Mouse (Mus musculus) brain, embryonic 18.5 days (tissue): Measurements from ENCODE around the gene Tdgf1.

Source experiments
- DNase-seq: peaks from one replicate; pipeline ENCODE4 v3.0.0-alpha.2; 2012; ENCODE audit warnings: low read depth, low spot score

Gene Tdgf1

GRCm38 (mm10) chr9:110945926-110946325 is at the start of gene Tdgf1:
Gene Tdgf1 (minus strand): TSS chr9:110946158.
- DNase-seq = no peak

DNA sequence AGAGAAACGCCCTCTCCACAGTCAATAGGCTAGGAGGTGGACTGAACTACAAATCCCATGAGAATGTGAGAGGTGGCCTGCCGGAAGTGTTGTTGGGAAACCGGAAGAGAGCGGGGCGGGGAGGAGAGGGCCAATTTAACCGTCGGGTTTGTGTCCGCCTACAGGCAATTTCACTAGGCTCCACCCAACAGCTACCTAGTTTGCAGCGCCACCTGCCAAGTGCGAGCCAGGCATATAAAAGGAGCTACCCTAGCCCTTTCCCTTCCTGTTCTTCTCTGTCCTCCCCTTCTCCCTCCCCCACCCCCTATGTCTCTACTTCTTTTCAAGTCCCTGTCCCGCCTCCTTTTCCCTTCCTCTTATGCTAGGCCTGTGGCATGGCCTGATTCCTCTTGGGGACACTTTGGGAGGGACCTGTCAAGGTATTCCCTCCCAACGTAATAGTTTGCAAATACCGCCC is 48.8 kb upstream of the Tdgf1 start:
- peak; percentile 67 for DNase-seq

- DNase-seq = no peak
Measured at GRCm38 (mm10) chr9:110993281-110993709, 47.3 kb upstream of the Tdgf1 start.

DNA sequence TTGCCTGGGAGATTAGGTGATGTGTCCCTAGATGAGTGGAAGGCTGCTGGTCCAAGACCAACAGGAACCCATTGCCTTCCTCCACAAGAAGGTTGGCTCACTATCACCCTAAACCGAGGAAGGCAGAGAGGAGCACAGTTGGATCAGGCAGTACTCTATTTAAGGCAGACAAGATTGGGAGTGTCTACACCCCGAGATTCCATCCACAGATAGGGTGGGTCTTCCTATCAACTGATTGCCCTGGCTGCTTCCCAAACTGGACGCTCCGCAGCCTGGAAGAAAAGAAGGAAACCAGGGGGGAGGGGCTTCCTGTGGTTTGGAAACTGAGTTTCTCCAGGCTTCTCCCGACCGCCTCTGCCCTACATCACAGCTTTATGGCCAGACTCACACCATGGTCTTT is 44.2 kb upstream of the Tdgf1 start, which contains the start of gene Rtp3:
Gene Rtp3, minus strand, starts transcription at position 380 of the 400 bp plus-strand sequence.
- DNase-seq = no peak

GRCm38 (mm10) chr9:110989543-110989942 is 43.6 kb upstream of the Tdgf1 start:
- DNase-seq = no peak

DNA sequence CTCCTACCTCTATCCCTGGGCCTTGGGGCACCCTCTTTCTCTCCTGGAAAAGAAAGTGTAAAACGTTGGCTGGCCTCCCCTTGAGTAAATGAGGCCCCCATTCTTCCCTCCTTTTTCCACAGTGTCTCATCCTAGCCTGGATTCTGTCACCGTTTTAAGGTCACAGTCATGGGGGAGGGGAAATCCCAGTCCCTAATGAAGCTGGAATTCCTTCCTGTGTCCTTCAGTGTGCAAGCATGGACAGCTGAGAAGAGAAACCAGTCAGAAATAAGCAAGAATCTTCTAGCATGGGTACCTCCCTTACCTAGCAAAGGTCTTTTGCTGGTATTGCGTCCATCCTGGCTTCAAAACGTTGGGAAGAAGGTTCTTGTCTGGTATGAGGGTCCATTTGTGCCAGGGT is 43.2 kb upstream of the Tdgf1 start:
- DNase-seq = no peak

DNA sequence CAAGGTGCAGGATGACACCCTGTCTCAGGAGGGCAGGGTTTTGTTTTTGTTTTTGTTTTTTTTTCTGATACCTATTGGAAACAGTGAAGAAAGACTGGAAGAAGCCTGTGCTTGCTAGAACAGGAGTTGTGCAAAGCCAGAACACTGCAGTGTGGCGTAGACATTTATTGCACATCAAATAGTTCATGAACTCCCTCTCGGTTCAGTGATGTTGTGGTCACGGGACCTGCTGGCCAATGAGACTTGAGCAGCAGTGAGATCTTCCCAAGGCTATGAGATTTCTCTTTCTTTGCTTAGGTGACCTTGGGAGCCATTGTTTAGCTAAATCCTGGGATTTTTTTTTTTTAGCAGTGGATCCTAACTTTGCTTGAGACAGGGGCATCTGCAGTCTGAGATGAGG is 42.1 kb upstream of the Tdgf1 start:
- no peak for DNase-seq

- DNase-seq = no peak
Measured at GRCm38 (mm10) chr9:110987331-110987730, 41.4 kb upstream of the Tdgf1 start.

DNA sequence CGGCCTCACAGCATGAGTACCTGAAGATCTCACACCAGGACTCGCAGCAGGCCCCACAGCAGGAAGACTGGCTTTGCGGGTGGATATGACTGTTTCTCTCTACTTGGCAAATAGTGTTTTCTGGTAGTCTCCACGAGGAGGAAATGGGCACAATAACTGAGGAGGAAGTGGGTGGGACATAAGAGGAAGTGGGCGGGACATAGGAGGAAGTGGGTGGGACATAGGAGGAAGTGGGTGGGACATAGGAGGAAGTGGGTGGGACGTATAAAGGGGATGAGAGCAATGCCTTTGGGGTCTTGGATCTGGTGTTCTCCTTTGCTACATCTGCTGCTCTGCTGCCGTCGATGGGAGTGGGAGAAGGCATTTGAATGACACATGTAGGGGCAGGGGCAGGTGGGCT is 40.0 kb upstream of the Tdgf1 start:
- no peak for DNase-seq

DNA sequence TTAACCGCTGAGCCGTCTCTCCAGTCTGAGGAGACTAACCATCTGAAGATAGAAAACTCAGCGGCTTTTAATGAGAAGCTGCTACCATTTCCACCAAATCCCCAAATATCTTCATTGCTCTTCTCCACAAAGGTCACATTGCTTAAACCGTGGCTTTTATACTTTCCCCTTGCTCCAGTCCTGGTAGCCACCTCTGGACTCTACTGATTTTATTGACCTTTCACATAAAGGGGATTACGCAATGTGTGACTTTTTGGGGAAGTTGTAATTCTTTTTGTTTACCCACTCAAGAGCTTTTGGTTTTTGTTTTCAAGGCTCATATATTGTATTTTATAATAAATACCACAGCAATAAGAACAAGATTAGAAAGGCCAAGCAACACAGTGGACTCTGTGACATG is 39.6 kb upstream of the Tdgf1 start:
- no peak for DNase-seq

- no peak for DNase-seq
Measured at GRCm38 (mm10) chr9:110984096-110984495, 38.1 kb upstream of the Tdgf1 start.

DNA sequence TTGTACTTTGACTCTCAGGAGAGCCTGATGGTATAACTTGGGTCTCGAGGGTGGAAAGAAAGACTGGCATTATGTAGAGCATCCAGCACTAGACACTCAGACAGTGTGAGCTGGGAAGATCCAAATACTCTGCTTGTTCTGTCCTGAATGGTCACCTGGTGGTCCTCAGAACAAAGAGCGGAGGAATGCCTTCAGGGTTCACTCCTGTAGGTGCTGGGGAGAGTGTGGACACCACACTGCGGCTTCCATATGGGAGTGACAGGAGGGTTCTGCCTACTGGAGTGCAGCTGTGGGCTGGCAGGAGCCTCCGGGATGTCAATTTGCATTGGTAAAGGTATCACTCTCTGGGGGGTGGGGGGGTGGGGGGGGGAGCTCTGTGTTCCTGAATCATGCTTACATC is 36.4 kb upstream of the Tdgf1 start:
- DNase-seq = no peak

DNA sequence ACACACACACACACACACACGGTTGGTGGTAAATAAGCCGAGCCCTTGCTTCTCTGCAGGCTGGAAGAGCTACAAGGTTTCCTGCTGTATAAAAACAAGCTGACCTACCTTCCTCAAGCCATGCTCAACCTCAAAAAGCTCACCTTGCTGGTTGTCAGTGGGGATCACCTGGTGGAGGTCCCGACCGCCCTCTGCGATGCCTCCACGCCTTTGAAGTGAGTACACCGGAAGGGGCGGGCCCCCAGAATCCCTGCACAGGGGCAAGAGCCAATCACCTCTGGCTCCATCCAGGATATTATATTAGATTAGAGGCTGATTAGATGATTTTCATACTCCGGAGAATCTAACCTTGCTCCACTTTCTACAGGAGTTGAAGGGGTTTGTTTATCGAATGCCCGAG is 33.5 kb upstream of the Tdgf1 start:
- no peak for DNase-seq

DNA sequence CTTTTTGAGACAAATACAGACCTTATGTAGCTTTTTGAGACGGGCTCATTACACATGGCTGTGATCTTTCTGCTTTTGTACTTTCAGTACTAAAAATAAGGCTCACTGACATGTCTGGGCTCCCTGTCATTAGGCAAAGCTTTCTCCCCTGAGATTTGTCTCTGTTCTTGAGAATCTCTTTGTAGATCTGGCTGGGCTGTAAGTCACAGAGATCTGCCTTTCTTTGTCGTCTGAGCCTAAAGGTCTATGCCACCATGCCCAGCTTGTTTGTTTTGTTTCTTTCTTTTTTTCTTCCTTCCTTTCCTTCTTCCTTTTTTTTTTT is 19.9 kb upstream of the Tdgf1 start:
- no peak for DNase-seq

GRCm38 (mm10) chr9:110965062-110965909 is 19.3 kb upstream of the Tdgf1 start:
- DNase-seq = no peak

DNA sequence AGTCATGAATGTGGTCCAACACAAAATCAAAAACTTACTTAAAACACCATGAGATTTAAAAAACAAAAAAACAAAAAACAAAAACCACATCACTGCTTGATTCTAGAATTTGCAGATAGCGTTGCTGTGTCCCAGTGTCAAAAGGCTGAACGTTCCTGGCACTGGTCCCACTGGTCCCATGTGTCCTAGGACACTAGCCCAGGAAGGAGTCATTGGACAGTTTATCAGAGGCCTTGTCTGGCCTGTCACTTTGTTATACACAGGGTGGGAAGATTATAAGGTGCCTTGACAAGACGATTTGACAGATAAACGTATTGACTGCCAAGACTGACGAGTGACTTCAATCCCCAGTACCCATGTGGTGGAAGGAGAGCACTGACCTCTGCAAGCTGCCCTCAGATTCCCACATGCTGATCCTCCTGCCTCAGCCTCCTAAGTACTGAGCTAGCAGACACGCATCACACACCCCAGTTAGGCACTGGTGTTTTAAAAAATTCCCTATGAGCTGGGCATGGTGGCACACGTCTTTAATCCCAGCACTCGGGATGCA is 17.7 kb upstream of the Tdgf1 start:
- no peak for DNase-seq

DNA sequence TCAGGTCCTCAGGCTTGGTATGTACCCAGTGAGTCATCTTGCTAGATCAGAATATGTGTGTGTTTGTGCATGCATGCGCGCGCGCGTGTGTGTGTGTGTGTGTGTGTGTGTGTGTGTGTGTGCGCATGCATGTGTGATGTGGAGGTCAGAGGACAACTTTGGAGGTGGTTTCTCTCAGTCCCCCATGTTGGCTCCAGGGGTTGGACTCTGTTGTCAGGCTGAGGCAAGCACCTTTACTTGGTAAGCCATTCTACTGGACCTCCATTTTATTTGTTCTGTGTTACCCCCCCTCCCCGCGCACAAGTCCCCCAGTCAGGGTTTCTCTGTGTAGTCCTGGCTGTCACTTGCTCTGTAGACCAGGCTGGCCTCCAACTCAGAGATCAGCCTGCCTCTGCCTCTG is 15.4 kb upstream of the Tdgf1 start:
- DNase-seq = no peak

- no peak for DNase-seq
Measured at GRCm38 (mm10) chr9:110960230-110961149, 14.5 kb upstream of the Tdgf1 start.

- DNase-seq = no peak
Measured at GRCm38 (mm10) chr9:110959669-110960068, 13.7 kb upstream of the Tdgf1 start.

GRCm38 (mm10) chr9:110955962-110956361 is 10.0 kb upstream of the Tdgf1 start:
- no peak for DNase-seq

- no peak for DNase-seq
Measured at GRCm38 (mm10) chr9:110954681-110955445, 8.9 kb upstream of the Tdgf1 start.
